Mouse (Mus musculus) T-helper 1 cell (primary cell): ENCODE measurements around the gene Olfr1230.

Experiments used
- in situ Hi-C: fragments of 300-600 bp; cut with MboI, MseI; formaldehyde crosslinking; loops from one replicate; pipeline ENCODE4 v1.15.1; 2025; ENCODE audit warnings: high pct_unique_total_duplicates

Olfr1230 gene

DNA sequence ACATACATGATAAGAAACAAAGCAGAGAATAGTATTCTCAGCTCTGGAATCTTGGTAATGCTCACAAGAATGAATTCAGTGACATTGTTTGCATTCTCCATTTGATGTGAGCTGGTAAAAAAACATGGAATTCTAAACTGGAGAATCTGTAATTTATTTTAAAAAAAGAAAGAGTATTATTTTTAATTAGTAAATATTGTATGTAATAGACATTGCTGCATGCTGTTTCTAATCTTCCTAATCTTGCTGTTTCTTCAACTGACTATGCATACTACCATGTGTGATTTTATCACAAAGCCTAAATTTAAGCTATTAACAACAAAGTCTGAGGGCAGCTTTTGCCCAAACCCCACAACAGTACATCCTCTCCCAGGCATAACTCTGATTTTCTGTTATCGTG is at the start of gene Olfr1230:
Gene Olfr1230, minus strand, starts transcription at position 101 of the 400 bp plus-strand sequence.
- in situ Hi-C loops: no loop called here

DNA sequence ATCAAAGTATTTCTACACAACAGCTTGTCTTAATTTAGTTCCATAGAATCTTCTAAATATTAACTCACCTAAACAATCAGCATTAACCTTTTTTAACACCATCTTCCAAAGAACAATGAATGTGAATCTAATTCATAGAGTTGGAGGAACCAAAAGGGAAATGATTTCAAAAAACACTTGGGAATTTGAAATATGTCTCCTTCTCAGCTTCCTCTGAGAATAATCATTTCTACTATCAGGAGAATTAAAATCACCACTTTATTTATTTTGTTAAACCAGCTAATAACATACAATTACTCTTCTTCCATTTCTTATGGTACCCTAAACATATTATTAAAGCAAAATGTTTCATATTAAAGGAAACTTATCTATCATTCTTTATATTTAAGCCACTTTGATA is 45.2 kb upstream of the Olfr1230 start, which contains the start of gene Olfr1233:
Gene Olfr1233, minus strand, starts transcription at position 101 of the 400 bp plus-strand sequence.
- in situ Hi-C loops: loop anchor here (25.0 kb wide), 1 partner anchor 1455 kb away; the partner anchor contains the start of gene Olfr1153

DNA sequence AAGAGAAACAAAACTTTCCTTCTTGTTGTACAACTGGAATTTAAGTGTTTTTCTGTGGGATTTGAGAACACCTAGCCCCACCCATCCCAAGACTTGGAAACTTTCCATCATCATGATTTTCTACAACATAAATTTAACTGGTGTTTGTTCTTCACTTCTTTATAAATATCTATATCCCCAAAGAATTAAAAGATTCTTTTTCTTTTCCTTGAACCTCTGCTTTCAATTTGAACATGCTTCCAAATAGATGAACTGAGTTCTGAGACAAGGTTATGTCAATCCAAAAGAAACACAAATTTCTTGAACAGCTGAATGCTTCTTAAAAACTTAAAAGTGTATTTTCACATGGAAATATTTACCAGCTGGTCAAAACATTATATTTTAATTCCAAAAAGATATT is 32.5 kb upstream of the Olfr1230 start, which contains the start of gene Olfr1232:
Gene Olfr1232, minus strand, starts transcription at position 101 of the 400 bp plus-strand sequence.
- in situ Hi-C loops: loop anchor here (25.0 kb wide), 1 partner anchor 1442 kb away; the partner anchor contains the start of gene Olfr1153

DNA sequence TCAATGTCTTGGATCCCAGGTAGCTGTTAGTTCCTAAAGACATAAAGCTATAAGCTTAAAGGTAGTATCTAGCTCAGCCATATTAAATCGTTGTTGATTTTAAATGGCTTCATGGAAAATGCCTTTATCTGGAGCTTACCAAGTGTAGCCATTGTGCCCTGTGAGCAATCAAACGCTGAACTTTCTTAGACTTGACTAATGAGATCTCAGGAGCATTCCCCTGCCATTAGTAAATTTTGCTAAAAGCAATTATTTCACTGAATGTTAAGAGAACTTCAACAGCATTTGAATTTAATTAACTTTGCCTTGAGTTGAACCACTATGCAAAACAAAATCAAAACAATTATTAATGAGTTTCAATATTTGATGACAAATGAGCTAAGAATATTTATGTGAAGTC is 9.9 kb upstream of the Olfr1230 start, which contains the start of gene Olfr1231:
Gene Olfr1231, minus strand, starts transcription at position 101 of the 400 bp plus-strand sequence.
- in situ Hi-C loops: no loop called here

DNA sequence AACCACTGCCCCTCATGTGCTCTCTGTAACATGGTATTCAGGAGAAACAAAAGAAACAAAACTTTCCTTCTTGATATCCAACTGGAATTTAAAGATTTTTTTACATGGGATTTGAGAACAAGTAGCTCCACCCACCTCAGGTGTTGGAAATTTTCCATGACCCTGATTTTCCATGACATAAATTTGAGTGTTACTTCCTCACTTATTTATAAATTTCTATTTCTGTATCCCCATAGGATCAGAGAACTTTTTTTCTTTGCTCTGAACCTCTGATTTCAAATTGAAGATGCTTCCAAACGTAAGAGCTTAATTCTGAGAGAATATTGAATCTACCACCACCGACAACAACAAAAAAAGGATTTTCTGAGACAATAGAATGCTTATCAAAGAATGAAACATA is 9.2 kb downstream of the Olfr1230 start, which contains the start of gene Olfr1229:
Gene Olfr1229, minus strand, starts transcription at position 101 of the 400 bp plus-strand sequence.
- in situ Hi-C loops: no loop called here

DNA sequence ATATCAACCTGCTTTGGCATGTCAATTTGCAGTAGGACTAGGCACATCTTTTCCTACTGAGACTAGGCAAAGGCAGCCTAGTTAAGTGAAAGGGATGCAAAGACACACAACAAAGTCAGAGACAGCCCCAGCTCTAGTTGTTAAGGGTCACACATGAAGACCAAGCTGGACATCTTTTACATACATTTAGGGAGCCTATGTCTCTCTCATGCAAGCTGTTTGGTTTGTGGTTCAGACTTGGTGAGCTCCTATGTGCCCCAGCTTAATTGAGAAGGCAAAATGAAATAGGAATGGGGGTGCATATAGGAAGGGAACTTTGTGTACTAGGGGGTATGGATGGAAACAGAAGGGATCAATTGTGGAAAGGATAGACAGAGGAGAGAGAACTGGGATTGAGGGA is 43.1 kb downstream of the Olfr1230 start, which contains the start of gene Olfr1228:
Gene Olfr1228, minus strand, starts transcription at position 101 of the 400 bp plus-strand sequence.
- in situ Hi-C loops: no loop called here
